Mouse (Mus musculus): Measurements from ENCODE around the gene Ints3. TPM values are rescaled to one million over a fixed set of nuclear protein-coding genes. Genes with fewer than 3 reads are reported as not detected.

The Ints3 gene
- total and polyA plus RNA-seq, 2 experiments from 2014 or later: 22.3 to 61.8 TPM

DNA sequence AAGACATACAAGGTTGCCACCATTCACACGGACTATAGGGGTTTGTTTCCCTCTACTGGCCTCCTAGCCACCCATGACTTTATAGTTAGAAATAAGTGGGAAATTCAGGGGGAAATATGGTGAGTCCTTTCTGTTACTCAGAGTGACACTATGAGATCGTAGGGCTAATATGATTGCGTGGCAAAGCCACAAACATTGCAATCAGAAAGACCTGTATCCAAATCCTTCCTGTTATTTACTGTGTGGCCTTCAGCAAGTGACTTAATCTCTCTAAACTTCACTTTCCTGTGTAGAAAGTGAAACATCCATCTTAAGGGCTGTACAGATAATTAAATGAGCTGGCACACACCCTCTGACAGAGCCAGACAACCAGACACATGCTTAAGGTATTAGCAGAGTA lies 24.7 kb downstream of the Ints3 start:
- ATAC-seq (ENCODE audit: low FRiP score) (no peak), DNase-seq (ENCODE audit: low spot score) (no peak)
- no peak overlapping the region for H3K4me3 ChIP-seq (ENCODE audit: low read depth, low read length)
- WGBS: 93% methylated on average over 3 of the region's 3 CpGs
- no peaks in the 10 kb centered on the region for H3K9me3 ChIP-seq (ENCODE audit: low read length)
- H3K4me2 ChIP-seq (ENCODE audit: low read depth, low read length, poor library complexity, severe bottlenecking): no peak overlapping the region
- H3K4me1 ChIP-seq (ENCODE audit: insufficient read depth, low read length): no peaks in the 10 kb centered on the region
- no peaks in the 10 kb centered on the region for H3K27me3 ChIP-seq (ENCODE audit: insufficient read depth, low read length)
- H3K27ac ChIP-seq (ENCODE audit: low read depth, low read length): no peak overlapping the region
- TF ChIP-seq CTCF (IDR thresholded peaks at IDR 0.05): no peak
- no peak overlapping the region for H3K9ac ChIP-seq (replicated peaks; ENCODE audit: low read length, poor library complexity, severe bottlenecking)
- H3K36me3 ChIP-seq (ENCODE audit: insufficient read depth, low read length): peaks cover 73% of the 10 kb centered on the region

DNA sequence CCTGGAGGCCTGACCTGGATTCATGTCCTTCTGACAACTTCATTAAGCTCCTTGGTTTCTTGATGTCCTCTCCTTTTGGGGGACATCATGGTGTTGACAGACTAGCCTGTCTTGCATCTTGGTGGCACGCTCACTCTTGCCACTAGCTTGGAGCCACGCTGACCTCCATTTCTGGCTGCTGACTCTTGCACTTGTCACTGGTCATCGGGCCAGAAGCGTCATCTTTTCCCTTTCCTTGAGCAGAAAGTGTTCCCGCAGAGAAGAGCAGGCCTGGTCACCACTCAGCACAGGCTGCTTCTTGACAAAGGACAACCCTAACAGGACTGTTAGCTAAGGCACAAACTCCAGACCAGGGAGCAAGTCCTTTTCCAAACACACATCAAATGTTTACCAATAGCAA lies 27.0 kb downstream of the Ints3 start:
- 98% methylated on average over 5 of the region's 5 CpGs for WGBS
- Histone ChIP-seq H3K4me2 (ENCODE audit: low read depth, low read length, poor library complexity, severe bottlenecking) (no peak overlapping the region), H3K9me3 (ENCODE audit: low read length) (no peaks in the 10 kb centered on the region), H3K9ac (replicated peaks; ENCODE audit: low read length, poor library complexity, severe bottlenecking) (no peak overlapping the region), H3K27ac (ENCODE audit: low read depth, low read length) (no peak overlapping the region), H3K27me3 (ENCODE audit: insufficient read depth, low read length) (no peaks in the 10 kb centered on the region), H3K4me3 (ENCODE audit: low read depth, low read length) (no peak overlapping the region), H3K36me3 (ENCODE audit: insufficient read depth, low read length) (peaks cover 88% of the 10 kb centered on the region), H3K4me1 (ENCODE audit: insufficient read depth, low read length) (no peaks in the 10 kb centered on the region)
- no peak for ATAC-seq (ENCODE audit: low FRiP score)
- TF ChIP-seq CTCF (IDR thresholded peaks at IDR 0.05): no peak
- DNase-seq (ENCODE audit: low spot score): no peak

DNA sequence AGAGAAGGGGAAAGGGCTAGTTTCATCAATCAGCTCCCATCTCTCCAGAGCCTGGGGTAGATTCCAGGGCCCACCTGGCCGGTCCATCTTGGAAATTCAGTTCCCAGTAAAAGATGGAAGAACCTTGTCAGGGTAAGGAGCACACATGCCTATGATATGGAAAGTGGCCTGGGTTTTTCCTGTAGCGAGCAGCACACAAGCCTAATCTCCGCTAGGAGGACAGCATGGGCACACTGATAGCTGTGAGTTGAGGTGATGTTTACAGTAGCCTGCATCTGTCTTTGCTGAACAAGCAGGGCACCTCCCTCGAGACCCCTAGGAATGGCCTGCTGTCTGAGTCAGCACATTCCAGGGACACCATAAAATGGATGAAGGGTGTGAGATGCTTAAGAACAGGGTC lies 28.8 kb downstream of the Ints3 start:
- Histone ChIP-seq H3K9ac (replicated peaks; ENCODE audit: low read length, poor library complexity, severe bottlenecking) (no peak overlapping the region), H3K4me3 (ENCODE audit: low read depth, low read length) (no peak overlapping the region), H3K4me1 (ENCODE audit: insufficient read depth, low read length) (no peaks in the 10 kb centered on the region), H3K27ac (ENCODE audit: low read depth, low read length) (no peak overlapping the region), H3K4me2 (ENCODE audit: low read depth, low read length, poor library complexity, severe bottlenecking) (no peak overlapping the region), H3K36me3 (ENCODE audit: insufficient read depth, low read length) (peaks cover 96% of the 10 kb centered on the region), H3K9me3 (ENCODE audit: low read length) (no peaks in the 10 kb centered on the region), H3K27me3 (ENCODE audit: insufficient read depth, low read length) (no peaks in the 10 kb centered on the region)
- ATAC-seq (ENCODE audit: low FRiP score) (no peak), DNase-seq (ENCODE audit: low spot score) (no peak)
- TF ChIP-seq CTCF (IDR thresholded peaks at IDR 0.05): no peak
- WGBS: 93% methylated on average over 4 of the region's 4 CpGs

DNA sequence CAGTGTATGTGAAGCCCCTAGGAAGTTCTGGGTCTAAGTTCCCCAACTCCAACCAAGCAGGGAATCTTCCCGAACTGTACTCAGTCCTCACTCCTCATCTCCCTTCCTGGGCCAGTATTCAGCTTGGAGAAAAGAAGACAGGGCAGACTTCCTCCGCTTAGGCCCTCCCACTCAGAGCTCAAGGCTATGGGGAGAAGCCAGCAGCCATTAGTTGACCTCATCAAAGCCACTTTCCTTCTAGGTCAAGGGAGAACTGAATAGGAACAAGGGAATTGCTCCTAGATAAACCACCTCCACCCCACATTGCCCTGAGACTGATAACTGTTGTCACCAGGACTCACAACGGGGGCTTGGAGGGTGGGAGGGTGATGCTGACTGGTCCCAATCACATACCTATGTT lies 29.3 kb downstream of the Ints3 start:
- no peaks in the 10 kb centered on the region for H3K4me1 ChIP-seq (ENCODE audit: insufficient read depth, low read length)
- H3K27me3 ChIP-seq (ENCODE audit: insufficient read depth, low read length): no peaks in the 10 kb centered on the region
- H3K9ac ChIP-seq (replicated peaks; ENCODE audit: low read length, poor library complexity, severe bottlenecking): no peak overlapping the region
- DNase-seq (ENCODE audit: low spot score) (no peak), ATAC-seq (ENCODE audit: low FRiP score) (no peak)
- no peak overlapping the region for H3K4me3 ChIP-seq (ENCODE audit: low read depth, low read length)
- H3K4me2 ChIP-seq (ENCODE audit: low read depth, low read length, poor library complexity, severe bottlenecking): no peak overlapping the region
- no peaks in the 10 kb centered on the region for H3K9me3 ChIP-seq (ENCODE audit: low read length)
- 93% methylated on average over 3 of the region's 3 CpGs for WGBS
- peaks cover 97% of the 10 kb centered on the region for H3K36me3 ChIP-seq (ENCODE audit: insufficient read depth, low read length)
- no peak overlapping the region for H3K27ac ChIP-seq (ENCODE audit: low read depth, low read length)
- TF ChIP-seq CTCF (IDR thresholded peaks at IDR 0.05): no peak

DNA sequence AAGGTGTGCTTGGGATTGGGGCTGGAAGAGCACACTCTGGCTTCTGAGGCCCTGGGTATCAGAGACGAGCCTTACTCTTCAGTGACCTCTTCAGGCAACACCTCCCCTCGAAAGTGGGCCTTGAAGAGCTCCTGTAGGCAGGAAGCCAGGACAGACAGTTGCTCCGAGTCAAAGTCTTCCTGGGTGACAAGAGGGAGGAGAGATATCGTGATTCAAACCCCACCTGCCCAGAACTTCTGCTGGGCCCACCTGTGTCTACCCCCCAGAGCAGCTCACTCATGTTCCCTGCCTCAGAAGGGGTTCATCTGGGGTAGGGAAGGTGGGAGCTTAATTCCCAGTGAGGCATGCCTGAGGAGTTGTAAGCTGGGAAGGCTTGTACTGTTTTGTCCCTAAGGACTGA lies 32.4 kb downstream of the Ints3 start:
- Histone ChIP-seq H3K27me3 (ENCODE audit: insufficient read depth, low read length) (no peaks in the 10 kb centered on the region), H3K4me3 (ENCODE audit: low read depth, low read length) (no peak overlapping the region), H3K9me3 (ENCODE audit: low read length) (no peaks in the 10 kb centered on the region), H3K27ac (ENCODE audit: low read depth, low read length) (no peak overlapping the region), H3K4me1 (ENCODE audit: insufficient read depth, low read length) (no peaks in the 10 kb centered on the region), H3K9ac (replicated peaks; ENCODE audit: low read length, poor library complexity, severe bottlenecking) (no peak overlapping the region), H3K4me2 (ENCODE audit: low read depth, low read length, poor library complexity, severe bottlenecking) (no peak overlapping the region), H3K36me3 (ENCODE audit: insufficient read depth, low read length) (peaks cover 85% of the 10 kb centered on the region)
- ATAC-seq (ENCODE audit: low FRiP score): no peak
- TF ChIP-seq CTCF (IDR thresholded peaks at IDR 0.05): no peak
- DNase-seq (ENCODE audit: low spot score): no peak
- WGBS: 87% methylated on average over 4 of the region's 4 CpGs

DNA sequence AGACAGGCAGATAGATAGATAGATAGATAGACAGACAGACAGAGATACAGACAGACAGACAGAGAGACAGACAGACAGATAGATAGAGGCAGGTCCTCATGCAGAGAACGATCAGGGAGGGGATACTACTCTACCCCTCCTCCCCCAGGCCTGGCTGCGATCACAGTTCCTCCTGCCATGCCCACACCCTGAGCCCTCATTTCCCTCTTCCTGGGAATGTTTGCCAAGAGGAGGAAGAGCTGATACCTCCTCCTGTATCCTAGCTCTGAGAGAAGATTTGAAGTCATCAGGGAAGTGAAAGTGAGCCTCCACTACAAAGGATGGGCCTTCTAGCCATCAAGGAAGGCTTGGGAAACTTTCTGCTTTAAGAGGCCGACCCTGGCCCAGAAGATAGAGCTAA lies 37.8 kb downstream of the Ints3 start:
- Histone ChIP-seq H3K9ac (replicated peaks; ENCODE audit: low read length, poor library complexity, severe bottlenecking) (no peak overlapping the region), H3K4me2 (ENCODE audit: low read depth, low read length, poor library complexity, severe bottlenecking) (no peak overlapping the region), H3K4me1 (ENCODE audit: insufficient read depth, low read length) (0 out of 2 replicates have a peak, but pooled peaks cover 1% of the 10 kb centered on the region), H3K4me3 (ENCODE audit: low read depth, low read length) (no peak overlapping the region), H3K36me3 (ENCODE audit: insufficient read depth, low read length) (peaks cover 78% of the 10 kb centered on the region), H3K9me3 (ENCODE audit: low read length) (no peaks in the 10 kb centered on the region), H3K27ac (ENCODE audit: low read depth, low read length) (no peak overlapping the region), H3K27me3 (ENCODE audit: insufficient read depth, low read length) (no peaks in the 10 kb centered on the region)
- no peak for ATAC-seq (ENCODE audit: low FRiP score)
- no peak for TF ChIP-seq CTCF (IDR thresholded peaks at IDR 0.05)
- DNase-seq (ENCODE audit: low spot score): no peak
- 94% methylated on average over 3 of the region's 3 CpGs for WGBS

Measured in midbrain, postnatal 0 days (tissue).